Mouse (Mus musculus) stomach, postnatal 0 days (tissue): ENCODE data around the gene Adamts4.

Experiments used
- CTCF ChIP-seq: IDR thresholded peaks from 2 replicates; pipeline ENCODE4 v1.5.1; 2016; ENCODE audit warnings: antibody characterized with exemption, low read depth, mild to moderate bottlenecking, moderate library complexity
- EP300 ChIP-seq: optimal IDR thresholded peaks from 2 replicates; pipeline ENCODE3; 2016; ENCODE audit warnings: antibody characterized with exemption

DNA sequence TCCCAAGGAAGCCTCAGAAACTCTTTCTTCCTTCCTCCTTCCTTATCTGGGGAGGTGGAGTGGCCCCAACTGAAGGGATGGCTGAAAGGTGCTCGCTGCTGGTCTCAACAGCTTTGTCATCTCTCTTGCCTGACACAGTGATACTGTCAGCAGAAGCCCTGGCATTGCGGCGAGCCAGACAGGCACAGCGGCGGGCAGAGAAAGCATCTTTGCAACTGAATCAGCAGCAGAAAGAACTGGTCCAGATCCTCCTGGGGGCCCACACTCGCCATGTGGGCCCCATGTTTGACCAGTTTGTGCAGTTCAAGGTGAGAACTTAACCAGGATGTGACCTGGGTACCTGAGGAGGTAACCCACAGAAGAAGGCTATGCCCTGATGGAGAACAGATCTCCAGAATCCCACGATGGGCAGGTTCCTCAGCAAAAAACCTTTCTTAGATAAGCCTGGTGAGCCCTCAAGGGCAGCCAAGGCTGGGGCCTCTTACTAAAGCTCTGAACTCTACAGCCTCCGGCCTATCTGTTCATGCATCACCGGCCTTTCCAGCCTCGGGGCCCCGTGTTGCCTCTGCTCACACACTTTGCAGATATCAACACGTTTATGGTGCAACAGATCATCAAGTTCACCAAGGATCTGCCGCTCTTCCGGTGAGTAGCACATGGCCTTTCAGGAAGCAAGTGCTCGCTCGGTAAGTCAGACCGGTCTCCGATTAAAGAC lies 33.8 kb upstream of the Adamts4 start:
- TF ChIP-seq CTCF (no peak), EP300 (no peak)
